Mouse (Mus musculus): Measurements from ENCODE around the gene Shank3. TPM values are rescaled to one million over a fixed set of nuclear protein-coding genes. Genes with fewer than 3 reads are reported as not detected.

Shank3 gene
- polyA plus RNA-seq, 1 experiment: 5.6 TPM

DNA sequence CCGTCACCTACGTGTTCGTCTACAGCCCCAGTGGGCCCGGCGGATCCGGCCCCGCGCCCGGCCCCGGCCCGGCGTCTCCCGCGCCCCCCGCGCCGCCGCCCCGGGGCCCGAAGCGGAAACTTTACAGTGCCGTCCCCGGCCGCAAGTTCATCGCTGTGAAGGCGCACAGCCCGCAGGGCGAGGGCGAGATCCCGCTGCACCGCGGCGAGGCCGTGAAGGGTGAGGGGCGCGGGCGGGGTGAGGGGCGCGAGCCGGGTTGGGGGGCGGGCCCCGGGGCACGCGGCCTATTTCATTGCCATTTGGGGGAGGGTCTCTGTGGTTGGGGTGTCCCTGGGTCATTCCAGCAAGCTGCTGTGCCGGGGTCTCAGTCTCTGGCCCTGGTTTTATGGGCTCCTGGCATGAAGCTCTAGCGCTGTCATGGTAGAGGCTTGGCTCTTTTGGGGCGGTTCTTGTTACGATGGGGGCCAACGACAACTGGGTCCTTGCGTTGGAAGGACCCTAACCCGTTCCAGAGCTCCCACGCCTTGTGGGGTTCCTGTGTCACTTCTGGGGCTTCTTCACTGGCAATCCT, 24.7 kb downstream of the Shank3 start:
- H3K9me3 ChIP-seq (replicated peaks; ENCODE audit: control insufficient read depth, insufficient read depth, low read length, poor library complexity, severe bottlenecking): no peaks in the 10 kb centered on the region
- H3K9ac ChIP-seq (ENCODE audit: low read depth, poor library complexity, severe bottlenecking): peak overlapping the region; percentile 87
- peaks cover 10% of the 10 kb centered on the region for H3K27me3 ChIP-seq (ENCODE audit: control insufficient read depth, insufficient read depth, low read length, poor library complexity, severe bottlenecking)
- no peaks in the 10 kb centered on the region for H3K4me1 ChIP-seq (ENCODE audit: control insufficient read depth, insufficient read depth, low read length)
- TF ChIP-seq POLR2A (IDR thresholded peaks at IDR 0.05; ENCODE audit: insufficient read depth, low read length) (no peak), CTCF (IDR thresholded peaks at IDR 0.05; ENCODE audit: low read depth, low read length) (no peak), EP300 (IDR thresholded peaks at IDR 0.05; ENCODE audit: insufficient read depth, low read depth, low read length) (no peak)
- H3K36me3 ChIP-seq (ENCODE audit: control insufficient read depth, insufficient read depth, low read length, poor library complexity, severe bottlenecking): no peaks in the 10 kb centered on the region
- H3K4me3 ChIP-seq (ENCODE audit: low read depth, low read length): peak overlapping the region; percentile 35
- H3K27ac ChIP-seq (ENCODE audit: insufficient read depth, low read length): no peak overlapping the region

DNA sequence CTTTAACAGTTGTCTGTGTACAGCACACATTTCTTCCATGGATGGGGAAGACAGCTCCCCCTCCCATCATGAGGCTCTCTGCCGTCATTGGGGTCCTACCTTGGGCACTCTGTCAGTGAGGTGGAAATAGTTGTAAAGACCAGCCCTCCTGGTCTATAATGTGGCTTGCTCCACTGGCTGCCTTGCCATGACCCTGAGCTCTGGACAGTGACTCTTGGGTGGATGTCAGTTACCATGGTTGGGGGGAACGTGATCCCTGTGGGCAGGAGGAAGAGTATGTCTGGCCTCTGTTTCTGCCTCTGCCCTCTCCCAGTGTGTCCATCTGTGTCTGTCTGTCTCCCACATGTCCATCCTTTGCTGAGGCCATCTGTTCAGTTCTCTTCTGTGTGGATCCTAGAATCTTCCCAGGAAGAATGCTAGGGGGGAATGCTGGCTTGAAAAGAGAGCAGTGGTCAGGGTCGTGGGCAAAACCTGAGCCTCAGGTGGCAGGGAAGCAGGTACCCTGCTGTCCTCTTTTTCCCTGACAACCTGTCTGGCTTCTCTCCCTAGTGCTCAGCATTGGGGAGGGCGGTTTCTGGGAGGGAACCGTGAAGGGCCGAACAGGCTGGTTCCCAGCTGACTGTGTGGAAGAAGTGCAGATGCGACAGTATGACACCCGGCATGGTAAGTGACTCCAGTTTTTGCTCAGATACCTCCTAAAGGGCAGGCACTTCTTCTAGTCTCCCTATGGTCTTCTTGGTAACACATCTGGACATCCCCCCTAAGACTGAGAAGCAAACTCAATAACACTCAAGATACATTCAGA, 25.4 kb downstream of the Shank3 start:
- Histone ChIP-seq H3K27ac (ENCODE audit: insufficient read depth, low read length) (no peak overlapping the region), H3K4me1 (ENCODE audit: control insufficient read depth, insufficient read depth, low read length) (no peaks in the 10 kb centered on the region), H3K4me3 (ENCODE audit: low read depth, low read length) (no peak overlapping the region), H3K36me3 (ENCODE audit: control insufficient read depth, insufficient read depth, low read length, poor library complexity, severe bottlenecking) (no peaks in the 10 kb centered on the region), H3K27me3 (ENCODE audit: control insufficient read depth, insufficient read depth, low read length, poor library complexity, severe bottlenecking) (peaks cover 10% of the 10 kb centered on the region), H3K9ac (ENCODE audit: low read depth, poor library complexity, severe bottlenecking) (no peak overlapping the region), H3K9me3 (replicated peaks; ENCODE audit: control insufficient read depth, insufficient read depth, low read length, poor library complexity, severe bottlenecking) (no peaks in the 10 kb centered on the region)
- no peak for TF ChIP-seq POLR2A (IDR thresholded peaks at IDR 0.05; ENCODE audit: insufficient read depth, low read length)
- TF ChIP-seq CTCF (IDR thresholded peaks at IDR 0.05; ENCODE audit: low read depth, low read length): no peak
- no peak for TF ChIP-seq EP300 (IDR thresholded peaks at IDR 0.05; ENCODE audit: insufficient read depth, low read depth, low read length)

- peaks cover 10% of the 10 kb centered on the region for H3K27me3 ChIP-seq (ENCODE audit: control insufficient read depth, insufficient read depth, low read length, poor library complexity, severe bottlenecking)
These were observed 26.0 kb downstream of the Shank3 start for GRCm38 (mm10) chr15:89525464-89525863.

GRCm38 (mm10) chr15:89525896-89526295, 26.5 kb downstream of the Shank3 start:
- no peaks in the 10 kb centered on the region for H3K4me1 ChIP-seq (ENCODE audit: control insufficient read depth, insufficient read depth, low read length)
- H3K9ac ChIP-seq (ENCODE audit: low read depth, poor library complexity, severe bottlenecking): no peak overlapping the region
- H3K27me3 ChIP-seq (ENCODE audit: control insufficient read depth, insufficient read depth, low read length, poor library complexity, severe bottlenecking): peaks cover 10% of the 10 kb centered on the region
- H3K27ac ChIP-seq (ENCODE audit: insufficient read depth, low read length): no peak overlapping the region
- H3K4me3 ChIP-seq (ENCODE audit: low read depth, low read length): no peak overlapping the region
- TF ChIP-seq EP300 (IDR thresholded peaks at IDR 0.05; ENCODE audit: insufficient read depth, low read depth, low read length) (no peak), CTCF (IDR thresholded peaks at IDR 0.05; ENCODE audit: low read depth, low read length) (no peak), POLR2A (IDR thresholded peaks at IDR 0.05; ENCODE audit: insufficient read depth, low read length) (no peak)
- no peaks in the 10 kb centered on the region for H3K36me3 ChIP-seq (ENCODE audit: control insufficient read depth, insufficient read depth, low read length, poor library complexity, severe bottlenecking)
- H3K9me3 ChIP-seq (replicated peaks; ENCODE audit: control insufficient read depth, insufficient read depth, low read length, poor library complexity, severe bottlenecking): no peaks in the 10 kb centered on the region

More at GRCm38 (mm10) chr15:89525464-89525863, 26.0 kb downstream of the Shank3 start:
- Histone ChIP-seq H3K36me3 (ENCODE audit: control insufficient read depth, insufficient read depth, low read length, poor library complexity, severe bottlenecking) (no peaks in the 10 kb centered on the region), H3K9me3 (replicated peaks; ENCODE audit: control insufficient read depth, insufficient read depth, low read length, poor library complexity, severe bottlenecking) (no peaks in the 10 kb centered on the region), H3K27ac (ENCODE audit: insufficient read depth, low read length) (no peak overlapping the region), H3K4me1 (ENCODE audit: control insufficient read depth, insufficient read depth, low read length) (no peaks in the 10 kb centered on the region), H3K9ac (ENCODE audit: low read depth, poor library complexity, severe bottlenecking) (no peak overlapping the region), H3K4me3 (ENCODE audit: low read depth, low read length) (no peak overlapping the region)
- TF ChIP-seq EP300 (IDR thresholded peaks at IDR 0.05; ENCODE audit: insufficient read depth, low read depth, low read length) (no peak), POLR2A (IDR thresholded peaks at IDR 0.05; ENCODE audit: insufficient read depth, low read length) (no peak), CTCF (IDR thresholded peaks at IDR 0.05; ENCODE audit: low read depth, low read length) (no peak)

DNA sequence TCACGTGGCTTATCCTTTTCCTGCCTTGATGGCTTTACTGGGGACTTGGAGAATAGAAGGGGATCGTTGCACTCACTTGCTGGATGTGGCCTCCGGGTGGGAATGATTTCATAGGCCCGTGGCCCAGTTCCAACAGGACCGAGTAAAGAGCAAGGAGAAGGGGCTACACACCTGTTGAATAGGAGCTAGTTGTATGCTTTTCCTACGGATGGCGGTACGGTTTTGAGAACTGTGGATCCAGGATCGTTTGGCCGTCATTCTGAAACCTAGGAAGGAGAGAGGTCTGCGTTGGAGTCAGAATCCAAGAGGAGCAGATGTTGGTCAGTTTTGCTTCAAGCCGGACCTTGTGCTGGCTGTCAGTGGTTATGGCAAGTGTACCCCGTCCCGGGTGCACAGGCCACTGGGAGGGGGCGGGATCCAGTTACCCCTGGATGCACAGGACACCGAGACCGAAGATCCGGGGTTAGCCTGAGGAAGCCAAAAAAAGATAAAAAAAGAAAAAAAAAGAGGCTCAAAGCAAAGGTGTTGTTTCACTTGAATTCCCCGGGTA, 27.4 kb downstream of the Shank3 start:
- Histone ChIP-seq H3K36me3 (ENCODE audit: control insufficient read depth, insufficient read depth, low read length, poor library complexity, severe bottlenecking) (no peaks in the 10 kb centered on the region), H3K9ac (ENCODE audit: low read depth, poor library complexity, severe bottlenecking) (no peak overlapping the region), H3K9me3 (replicated peaks; ENCODE audit: control insufficient read depth, insufficient read depth, low read length, poor library complexity, severe bottlenecking) (no peaks in the 10 kb centered on the region), H3K27ac (ENCODE audit: insufficient read depth, low read length) (no peak overlapping the region), H3K4me1 (ENCODE audit: control insufficient read depth, insufficient read depth, low read length) (no peaks in the 10 kb centered on the region), H3K27me3 (ENCODE audit: control insufficient read depth, insufficient read depth, low read length, poor library complexity, severe bottlenecking) (peaks cover 10% of the 10 kb centered on the region), H3K4me3 (ENCODE audit: low read depth, low read length) (no peak overlapping the region)
- TF ChIP-seq EP300 (IDR thresholded peaks at IDR 0.05; ENCODE audit: insufficient read depth, low read depth, low read length): no peak

- Histone ChIP-seq H3K4me1 (ENCODE audit: control insufficient read depth, insufficient read depth, low read length) (no peaks in the 10 kb centered on the region), H3K4me3 (ENCODE audit: low read depth, low read length) (no peak overlapping the region), H3K27me3 (ENCODE audit: control insufficient read depth, insufficient read depth, low read length, poor library complexity, severe bottlenecking) (peaks cover 10% of the 10 kb centered on the region), H3K36me3 (ENCODE audit: control insufficient read depth, insufficient read depth, low read length, poor library complexity, severe bottlenecking) (no peaks in the 10 kb centered on the region), H3K9ac (ENCODE audit: low read depth, poor library complexity, severe bottlenecking) (no peak overlapping the region), H3K9me3 (replicated peaks; ENCODE audit: control insufficient read depth, insufficient read depth, low read length, poor library complexity, severe bottlenecking) (no peaks in the 10 kb centered on the region), H3K27ac (ENCODE audit: insufficient read depth, low read length) (no peak overlapping the region)
- no peak for TF ChIP-seq POLR2A (IDR thresholded peaks at IDR 0.05; ENCODE audit: insufficient read depth, low read length)
These were observed 28.0 kb downstream of the Shank3 start for GRCm38 (mm10) chr15:89527466-89527865.

Measured in ES-Bruce4 (cell line).